Mouse (Mus musculus) olfactory bulb, adult 2 months (tissue): ENCODE data around the gene Vps72.

Source experiments
- CTCF ChIP-seq: fragments of 200-500 bp; IDR thresholded peaks from 2 replicates; pipeline ENCODE4 v1.5.1; 2012; ENCODE audit warnings: low read depth, mild to moderate bottlenecking, low read length, moderate library complexity; ENCODE audit not compliant: insufficient read depth
- POLR2A ChIP-seq: fragments of 200-500 bp; IDR thresholded peaks from 2 replicates; pipeline ENCODE4 v1.6.1; 2012; ENCODE audit warnings: mild to moderate bottlenecking, low read depth, low read length, moderate library complexity; ENCODE audit not compliant: insufficient read depth

DNA sequence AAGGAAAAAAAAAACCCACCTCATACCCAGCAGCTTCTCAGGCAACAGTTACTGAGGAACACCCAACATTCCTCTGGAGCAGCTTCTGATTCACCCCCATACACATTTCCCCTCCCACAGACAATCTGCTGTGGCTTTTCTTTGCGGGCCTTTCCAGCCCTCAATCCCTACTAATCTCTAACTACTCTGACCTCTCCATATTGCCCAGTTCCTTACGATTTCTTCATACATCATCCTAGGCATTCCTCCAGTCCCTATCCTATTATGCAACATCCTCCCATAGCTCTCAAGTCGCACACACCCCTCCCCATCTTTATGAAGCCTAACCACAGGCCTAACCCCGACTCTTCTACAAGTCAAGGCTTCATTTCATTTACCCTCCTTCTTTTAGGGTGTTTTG, 5.7 kb upstream of the Vps72 start:
- TF ChIP-seq CTCF (no peak), POLR2A (no peak)
